Mouse (Mus musculus) heart, postnatal 25 days (tissue): Measurements from ENCODE around the gene Lrtm2. TPM values are rescaled to one million over a fixed set of nuclear protein-coding genes. Genes with fewer than 3 reads are reported as not detected.

ENCODE experiments used
- DNase-seq: peaks from one replicate; pipeline ENCODE4 v3.0.0; 2022; ENCODE audit warnings: low spot score
- intact Hi-C: fragments of 180-260 bp; cut with DNase I; formaldehyde crosslinking; loops from one replicate; pipeline ENCODE4 v1.15.1; 2025
- total RNA-seq, 2 experiments: library from RNA; stranded (reverse); gene quantifications; 2 replicates each; pipeline ENCODE4 v1.2.3; 2021

Lrtm2 gene
- total RNA-seq, 2 experiments from 2014 or later, result 0.10 to 0.28 TPM

DNA sequence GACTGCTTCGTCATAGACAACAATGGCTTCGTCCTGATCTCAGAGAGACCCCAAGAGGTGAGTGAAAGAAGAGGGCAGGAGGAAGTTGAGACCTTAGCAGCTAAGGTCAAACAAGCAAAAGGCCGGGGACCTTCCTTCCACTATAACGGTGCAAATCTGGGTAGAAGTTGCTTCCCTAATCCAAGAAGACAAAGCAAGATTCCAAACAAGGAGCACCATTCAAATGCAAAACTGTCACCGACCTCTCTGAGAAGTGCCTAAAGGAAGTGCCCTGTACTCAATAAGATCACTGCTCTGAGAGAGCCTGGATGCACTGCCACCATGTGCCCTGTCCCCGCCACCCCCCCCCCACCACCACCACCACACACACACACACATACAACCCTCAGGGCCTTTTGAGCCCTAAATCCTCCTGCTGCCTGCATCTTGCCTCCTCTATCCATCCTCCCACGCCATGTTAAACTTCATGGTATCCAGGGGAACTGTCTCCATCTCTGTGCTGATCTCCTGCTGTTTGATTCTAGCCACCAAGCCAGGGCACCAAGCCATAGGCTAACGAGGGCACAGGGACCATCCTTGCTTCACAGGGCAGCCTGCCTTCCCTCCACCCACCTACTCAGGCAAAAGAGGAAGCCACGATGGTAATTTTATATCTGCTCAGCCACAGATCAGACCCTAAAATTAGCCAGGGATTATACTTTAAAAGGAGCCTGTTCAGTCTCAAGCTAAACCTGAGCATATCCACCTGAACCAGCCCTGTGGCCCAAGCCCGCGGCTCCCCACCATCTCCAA is 7.8 kb upstream of the Lrtm2 start:
- DNase-seq, result no peak
- intact Hi-C loops, result no loop called here

DNA sequence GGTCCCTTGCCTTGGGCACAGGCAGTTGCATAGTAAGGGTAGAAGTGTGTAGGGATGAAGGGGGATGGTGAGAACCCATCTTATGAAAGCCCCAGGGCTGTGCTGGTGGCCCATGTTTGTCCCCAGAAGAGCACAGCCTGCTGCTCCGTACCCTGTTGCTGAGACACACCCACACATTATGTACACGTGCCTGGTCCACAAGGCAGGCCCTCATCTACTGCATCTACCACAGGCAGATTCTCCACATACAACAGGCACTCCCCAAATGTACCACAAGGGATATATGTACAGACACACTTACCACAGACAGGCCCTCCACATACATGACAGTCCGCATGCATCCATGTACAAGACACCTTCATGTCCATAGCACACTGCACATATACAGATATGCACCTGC is 6.7 kb upstream of the Lrtm2 start:
- intact Hi-C loops, result no loop called here
- no peak for DNase-seq

DNA sequence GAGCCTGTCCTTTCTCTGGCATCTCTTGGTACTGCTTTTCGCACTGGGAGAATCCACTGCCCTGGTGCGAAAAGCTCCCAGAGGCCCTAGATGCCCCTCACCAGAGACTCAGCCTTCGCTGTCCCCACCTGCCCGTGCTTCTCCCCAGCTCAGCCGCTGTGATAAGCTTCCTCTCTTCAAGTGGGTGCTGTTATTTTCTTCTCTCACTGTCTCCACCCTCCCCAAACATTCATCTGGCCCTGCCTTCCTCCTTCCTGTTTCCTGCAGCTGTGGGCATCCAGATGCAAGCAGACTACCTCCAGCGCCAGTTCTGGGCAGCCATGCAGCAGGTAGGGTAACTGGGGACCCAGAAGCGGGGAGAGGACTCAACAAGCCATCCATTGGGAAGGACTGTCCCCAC is 5.6 kb upstream of the Lrtm2 start:
- DNase-seq, result no peak
- intact Hi-C loops, result no loop called here

DNA sequence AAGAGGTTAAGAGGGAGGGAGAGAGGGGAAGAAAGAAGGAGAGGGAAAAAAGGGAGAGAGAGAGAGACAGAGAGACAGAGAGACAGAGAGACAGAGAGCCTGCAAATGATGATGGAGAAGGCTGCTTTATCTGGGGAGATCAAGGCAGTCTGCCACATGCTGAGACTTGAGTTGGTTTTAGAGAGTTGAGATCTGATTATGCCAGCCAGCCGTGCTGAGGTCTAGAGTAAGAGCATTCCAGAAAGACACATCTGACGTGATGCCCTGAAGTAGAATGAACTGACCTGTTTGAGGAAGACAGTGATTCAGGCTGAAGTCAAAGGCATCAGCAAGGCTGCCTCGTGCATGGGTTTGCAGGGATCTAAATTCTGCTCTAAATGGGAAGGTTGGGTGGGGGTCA is 3.3 kb upstream of the Lrtm2 start:
- DNase-seq, result no peak
- intact Hi-C loops, result no loop called here

DNA sequence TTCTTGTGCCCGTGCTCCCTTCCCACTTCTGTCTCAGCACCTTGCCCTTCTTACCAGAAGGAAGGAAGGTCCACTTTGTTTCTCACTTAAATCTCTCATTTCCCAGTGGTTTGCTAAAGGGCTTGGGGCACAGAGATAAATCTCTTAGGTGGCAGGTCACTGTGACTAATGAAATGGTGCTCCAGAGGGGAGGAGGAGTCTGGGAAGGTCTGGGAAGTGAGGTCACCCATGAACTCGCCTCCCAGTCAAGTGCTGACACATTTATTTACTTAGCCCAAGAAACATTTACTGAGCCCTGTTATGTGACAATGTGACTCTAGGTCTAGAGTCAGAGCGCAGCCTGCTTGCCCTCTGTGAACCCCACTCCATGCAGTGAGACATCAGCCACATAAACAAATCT is 2.6 kb upstream of the Lrtm2 start:
- intact Hi-C loops, result no loop called here
- no peak for DNase-seq

DNA sequence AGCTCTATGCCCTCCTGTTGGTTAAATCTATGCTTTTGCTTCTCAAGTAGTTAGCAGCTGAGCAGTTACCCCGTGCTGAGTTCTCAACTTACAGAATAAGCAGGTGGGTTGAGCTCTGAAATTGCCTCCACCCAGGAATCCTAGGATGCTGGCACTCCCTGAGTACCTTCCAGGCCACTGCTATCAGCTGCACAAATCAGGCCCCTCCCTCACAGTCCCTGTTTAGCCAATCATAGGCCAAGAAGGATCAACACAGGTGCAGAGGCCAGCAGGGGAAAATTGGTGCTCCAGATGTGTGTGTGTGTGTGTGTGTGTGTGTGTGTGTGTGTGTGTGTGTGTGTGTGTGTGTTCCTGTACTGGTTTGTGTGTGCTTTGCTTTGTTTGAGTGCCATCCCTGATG is 1.5 kb upstream of the Lrtm2 start:
- intact Hi-C loops, result no loop called here
- DNase-seq, result no peak

DNA sequence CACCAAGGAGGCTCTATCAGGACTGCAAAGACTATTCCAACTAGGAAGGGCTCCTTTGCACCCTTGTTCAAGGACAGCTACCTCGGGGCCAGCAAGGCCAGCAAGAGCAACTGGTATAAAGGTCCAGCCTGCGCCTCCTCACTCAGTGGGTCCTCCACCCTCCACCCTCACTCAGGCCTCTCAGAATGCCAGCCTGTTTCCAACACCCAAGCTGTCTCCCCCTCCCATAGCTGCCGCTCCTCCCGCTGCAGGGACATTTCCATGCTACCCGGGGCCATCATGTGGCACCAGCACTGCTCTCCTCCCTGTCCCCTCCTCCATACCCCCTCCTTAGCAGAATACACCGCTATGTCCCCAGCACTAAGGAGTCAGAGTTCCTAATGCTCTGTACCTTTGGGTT is 630 bp downstream of the Lrtm2 start:
- intact Hi-C loops, result no loop called here
- DNase-seq, result no peak

DNA sequence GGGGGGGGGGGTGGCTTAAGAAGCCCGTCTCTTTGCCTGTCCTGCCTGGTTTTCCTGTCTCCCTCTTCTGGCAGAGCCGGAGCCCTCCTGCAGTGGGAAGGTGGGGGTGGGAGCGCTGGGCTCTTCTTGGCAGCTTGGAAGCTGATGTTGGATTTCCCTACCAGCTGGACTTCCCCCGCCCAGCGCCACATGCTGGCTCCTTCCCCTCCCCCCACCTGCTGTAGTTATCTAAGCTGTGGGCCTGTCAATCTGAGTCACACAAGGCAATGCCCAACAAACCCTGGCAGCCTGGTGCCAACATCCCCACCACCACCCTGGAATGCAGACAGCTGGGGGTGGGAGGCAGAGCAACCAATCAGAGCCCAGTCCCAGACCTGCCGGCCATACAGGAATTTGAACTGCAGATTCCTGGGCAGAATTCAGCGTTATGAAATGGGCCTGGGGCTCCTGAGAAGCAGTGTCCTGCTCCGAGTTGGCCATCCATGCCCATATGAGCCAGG is 1.3 kb downstream of the Lrtm2 start:
- intact Hi-C loops, result no loop called here
- DNase-seq, result no peak

DNA sequence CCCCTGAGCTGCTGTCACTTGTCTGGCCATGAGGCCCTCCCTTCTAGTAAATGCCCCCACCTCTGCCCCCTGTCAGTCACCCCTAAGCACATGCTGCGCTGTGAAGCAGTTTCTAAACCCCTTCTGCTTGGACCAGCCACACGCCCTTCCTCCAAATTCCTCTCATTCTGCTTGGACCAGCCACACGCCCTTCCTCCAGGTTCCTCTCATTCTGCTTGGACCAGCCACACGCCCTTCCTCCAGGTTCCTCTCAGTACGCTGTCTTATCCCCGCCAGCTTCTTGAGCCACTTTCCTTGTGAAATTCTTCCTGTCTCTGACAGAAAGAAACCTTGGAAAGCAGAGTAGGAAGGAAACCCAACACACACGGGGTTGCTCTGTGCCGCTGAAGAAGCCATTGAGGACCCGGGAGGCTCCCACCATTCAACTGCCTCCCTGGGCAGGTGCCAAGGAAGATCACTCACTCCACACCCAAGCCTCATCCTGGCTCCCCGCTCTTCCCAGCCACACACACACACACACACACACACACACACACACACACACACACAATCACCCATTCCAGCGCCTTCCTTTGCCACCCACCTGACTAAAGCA is 1.9 kb downstream of the Lrtm2 start:
- intact Hi-C loops, result no loop called here
- no peak for DNase-seq

DNA sequence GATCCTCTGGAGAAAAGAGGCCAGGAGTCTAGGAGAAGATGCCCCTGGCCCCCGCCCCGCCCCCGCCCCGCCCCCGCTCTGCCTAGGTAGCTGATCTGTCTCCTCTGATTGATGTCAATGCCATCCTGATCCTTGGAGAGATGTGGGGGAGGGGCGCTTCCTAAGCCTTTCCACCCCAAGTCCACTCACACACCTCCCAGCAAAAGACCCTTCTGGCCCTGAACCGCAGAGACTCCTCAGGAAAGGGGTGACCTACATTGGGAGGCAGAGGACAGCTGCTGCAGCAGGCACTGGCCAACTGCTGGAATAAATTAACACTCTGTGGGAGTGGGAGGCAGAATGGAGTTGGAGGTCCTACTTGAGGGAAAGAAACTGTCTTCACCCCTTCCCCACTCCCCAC is 4.0 kb downstream of the Lrtm2 start:
- no peak for DNase-seq
- intact Hi-C loops, result no loop called here

DNA sequence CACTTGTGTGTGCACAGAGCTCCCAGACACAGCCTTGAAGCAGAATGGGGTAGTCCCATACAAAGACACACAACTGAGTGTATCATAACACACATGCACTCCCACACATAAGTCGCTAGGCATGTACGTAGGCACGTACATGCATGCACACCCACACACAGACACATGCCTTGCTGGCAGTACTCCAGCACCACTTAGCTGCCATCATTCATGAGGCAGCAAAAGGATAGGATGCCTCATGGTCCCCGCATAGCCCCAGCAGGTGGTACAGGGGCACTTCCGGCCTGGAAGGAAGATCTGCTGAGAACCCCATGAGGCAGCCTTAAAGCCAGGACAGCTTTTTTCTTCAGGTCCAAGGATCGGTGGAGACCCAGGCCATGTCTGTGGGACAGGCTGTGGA is 4.6 kb downstream of the Lrtm2 start:
- intact Hi-C loops, result no loop called here
- DNase-seq, result no peak

DNA sequence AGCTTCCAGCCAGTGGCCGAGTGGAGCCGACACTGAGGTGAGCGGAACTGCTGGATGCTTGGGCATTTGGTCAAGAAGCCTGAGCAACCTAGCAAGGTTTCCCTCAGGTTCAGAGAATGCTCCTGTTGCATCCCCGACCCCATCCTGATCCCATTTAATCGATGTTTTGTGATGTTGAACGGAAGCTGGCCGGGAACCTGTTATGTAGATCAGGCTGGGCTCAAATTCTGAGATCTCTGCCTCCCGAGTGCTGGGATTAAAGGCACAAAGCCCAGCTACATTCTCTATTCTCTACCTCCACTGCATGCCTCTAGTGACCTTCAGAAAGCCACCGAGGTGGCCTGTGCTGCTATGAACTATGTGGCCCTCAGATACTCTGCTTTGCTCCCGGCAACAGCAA is 5.8 kb downstream of the Lrtm2 start:
- intact Hi-C loops, result no loop called here
- no peak for DNase-seq

DNA sequence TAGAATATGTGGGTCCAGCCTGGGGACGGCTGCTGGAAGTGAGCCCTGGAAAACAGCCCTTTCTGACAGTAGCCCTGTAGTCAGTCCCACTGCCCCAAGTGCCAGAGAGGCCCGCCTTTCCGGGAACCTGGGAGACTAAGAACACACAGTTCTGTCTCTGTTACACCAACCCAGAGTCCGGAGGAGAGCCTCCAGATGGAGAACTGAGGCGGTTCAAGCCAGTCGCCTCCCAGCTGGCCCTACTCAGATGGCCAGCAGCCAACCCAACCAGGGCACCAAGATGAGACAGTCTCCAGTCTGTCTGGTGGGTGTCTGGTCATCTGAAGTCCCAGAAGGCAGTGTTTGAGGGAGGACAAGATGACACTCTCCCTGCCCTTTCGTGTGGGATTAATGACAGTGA is 8.8 kb downstream of the Lrtm2 start:
- DNase-seq, result no peak
- intact Hi-C loops, result no loop called here

DNA sequence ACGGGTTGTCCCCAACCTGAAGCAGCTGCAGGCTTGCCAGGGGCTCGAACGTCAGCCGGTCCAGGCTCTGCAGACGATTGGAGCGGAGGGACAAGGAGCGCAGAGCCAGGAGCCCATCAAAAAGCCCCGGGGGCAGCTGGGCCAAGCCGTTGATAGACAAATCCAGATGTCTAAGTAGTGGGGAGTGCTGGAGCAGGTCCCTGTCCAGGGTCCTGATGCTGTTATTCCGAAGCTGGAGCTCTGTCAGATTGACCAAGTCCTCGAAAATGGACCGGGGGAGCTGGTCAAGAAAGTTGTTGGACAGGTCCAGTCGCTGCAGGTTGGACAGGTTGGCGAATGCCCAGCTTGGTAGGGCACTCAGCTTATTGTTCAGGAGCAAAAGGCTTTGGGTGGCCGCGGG is 10.1 kb downstream of the Lrtm2 start:
- DNase-seq, result no peak
- intact Hi-C loops, result no loop called here

DNA sequence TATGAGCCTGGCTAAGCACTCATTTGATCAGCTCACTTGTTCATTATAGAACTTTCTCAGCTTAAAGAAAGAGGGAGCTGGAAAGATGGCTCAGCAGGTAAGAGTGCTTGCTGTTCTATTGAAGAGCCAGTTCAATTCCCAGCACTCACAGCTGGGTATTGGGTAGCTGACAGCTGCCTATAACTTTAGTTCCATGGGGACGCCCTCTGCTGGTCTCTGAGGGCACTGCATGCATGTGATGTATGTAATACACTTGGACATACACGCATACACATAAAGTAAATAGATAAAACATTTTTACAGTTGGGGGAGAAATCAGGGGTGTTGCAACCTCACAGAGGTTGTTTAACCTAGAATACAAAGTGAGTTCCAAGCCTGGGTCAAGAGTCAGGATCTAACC is 11.2 kb downstream of the Lrtm2 start:
- DNase-seq, result no peak
- intact Hi-C loops, result no loop called here

DNA sequence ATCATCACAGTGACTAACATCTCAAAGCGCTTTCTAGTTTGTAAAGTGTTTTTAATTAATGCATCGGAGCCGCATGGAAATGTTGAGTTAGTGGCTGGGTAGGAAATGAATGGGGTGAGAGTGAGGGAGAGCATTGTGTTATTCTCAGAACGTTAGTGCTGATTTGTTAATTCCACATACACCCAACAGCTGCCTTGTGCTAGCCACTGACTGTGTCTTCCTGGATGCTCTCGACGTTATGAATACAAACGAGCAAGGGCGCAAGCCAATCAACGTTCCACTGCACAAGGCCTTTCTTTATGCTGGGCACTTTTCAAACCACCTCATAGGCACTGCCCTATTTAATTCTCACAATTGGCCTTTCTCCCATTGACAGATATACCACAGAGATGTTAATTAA is 11.8 kb downstream of the Lrtm2 start:
- intact Hi-C loops, result no loop called here
- DNase-seq, result no peak

DNA sequence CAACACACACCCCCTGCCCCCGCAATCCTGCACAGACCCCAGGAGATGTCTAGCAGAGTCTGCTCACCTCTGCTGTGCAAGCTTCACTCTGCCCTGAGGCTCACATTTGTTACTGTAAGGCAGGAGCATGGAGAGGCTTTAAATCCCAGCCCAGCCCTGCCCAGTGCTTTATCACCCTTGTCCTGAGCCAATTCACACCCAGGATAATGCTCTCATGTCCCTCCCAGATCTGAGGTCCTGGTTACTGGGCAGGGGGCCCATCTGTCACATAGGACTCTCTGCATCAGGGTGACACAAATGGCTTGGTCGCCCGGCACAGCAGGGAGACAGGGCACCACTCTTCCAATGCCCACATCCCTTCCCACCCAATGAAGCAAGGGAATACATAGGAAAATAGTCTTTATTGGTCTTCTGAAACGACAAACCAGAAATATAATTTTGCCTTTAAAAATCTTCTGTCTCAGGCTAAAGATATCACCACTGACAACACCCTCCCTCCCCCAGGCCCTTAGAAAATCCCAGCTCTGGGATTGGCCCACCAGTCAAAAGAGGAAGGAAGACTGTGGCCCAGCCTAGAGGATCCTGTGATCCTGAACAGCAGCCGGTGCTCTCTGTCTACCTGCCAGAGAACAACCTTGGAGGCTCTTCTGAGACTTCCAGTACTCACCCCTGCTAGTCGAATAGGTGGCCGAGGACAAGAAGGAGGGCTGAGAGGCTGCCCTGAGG is 15.7 kb downstream of the Lrtm2 start:
- no peak for DNase-seq
- intact Hi-C loops, result no loop called here

DNA sequence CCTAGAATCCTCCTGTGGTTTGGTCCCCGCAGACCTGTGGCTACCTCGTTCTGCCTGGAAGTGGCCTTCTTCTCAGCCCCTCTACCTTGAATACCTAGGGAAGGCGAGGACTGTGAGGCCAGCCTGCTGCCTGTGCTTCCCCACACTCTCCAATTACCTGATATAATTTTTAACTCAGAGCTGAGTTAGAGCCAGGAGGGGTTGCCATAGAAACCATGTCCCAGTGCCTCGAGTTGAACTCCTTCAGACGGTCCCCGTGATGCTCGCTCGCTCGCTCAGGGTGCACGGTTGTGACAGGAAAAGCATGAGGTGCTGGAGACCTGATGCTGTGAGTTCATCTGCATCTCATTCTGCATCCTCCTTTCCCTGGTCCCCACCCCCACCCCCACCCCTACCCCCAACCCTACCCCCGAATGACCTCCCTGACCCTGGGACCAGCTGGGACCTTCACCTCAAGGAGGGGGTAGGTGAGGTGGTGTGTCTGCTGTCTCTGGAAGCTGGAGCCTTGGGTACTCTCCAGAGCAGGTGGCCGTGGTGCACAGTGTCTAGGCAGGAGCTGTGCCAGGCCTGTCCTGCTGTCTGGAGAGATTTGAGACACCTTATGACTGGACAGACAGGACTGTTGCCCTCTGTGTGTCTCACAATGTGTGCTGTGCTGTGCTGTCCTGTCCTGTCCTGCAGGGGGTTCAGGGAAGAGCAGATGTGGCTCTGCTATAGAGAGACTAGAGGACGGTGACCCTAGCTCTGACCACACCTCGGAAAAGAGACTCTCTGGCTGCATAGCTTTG is 16.8 kb downstream of the Lrtm2 start:
- intact Hi-C loops, result no loop called here
- DNase-seq, result no peak

DNA sequence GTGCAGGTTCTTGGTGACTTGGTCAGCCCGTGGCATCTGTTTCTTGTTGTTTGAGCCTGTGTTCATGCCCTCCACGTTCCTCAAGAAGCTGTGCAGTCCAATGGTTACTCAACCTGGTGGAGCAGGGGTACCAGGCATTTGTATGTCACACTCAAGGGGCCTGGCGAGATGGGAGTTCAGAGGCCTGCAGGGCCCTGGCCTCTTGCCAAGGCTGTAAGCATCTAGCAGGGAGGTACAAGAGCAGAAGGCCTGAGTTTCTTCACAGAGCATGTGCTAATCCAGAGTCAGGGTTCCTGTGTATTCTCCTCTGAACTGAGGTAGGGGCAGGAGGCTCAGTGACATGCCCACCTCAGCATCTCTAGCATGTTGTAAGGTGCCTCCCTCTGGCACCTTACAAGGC is 17.5 kb downstream of the Lrtm2 start:
- intact Hi-C loops, result no loop called here
- no peak for DNase-seq

DNA sequence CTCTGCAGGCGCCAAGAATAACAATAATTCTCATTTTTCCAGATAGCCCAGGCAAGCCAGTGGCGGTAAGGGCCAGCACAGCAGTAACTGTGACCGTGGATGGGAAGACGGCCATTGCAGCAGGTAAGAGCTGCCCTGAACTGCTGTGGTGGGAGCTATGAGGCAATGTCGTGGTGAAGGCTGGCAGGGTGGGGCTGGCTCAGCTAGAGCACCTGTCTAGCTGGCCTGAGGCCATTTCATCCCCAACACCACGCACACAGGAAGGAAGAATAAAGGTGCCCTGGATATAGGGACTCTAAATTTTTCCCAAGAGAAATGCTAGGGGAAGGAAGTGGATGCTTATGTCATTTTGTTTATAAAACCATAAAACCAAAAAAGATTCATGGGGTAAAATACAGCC is 18.2 kb downstream of the Lrtm2 start:
- DNase-seq, result no peak
- intact Hi-C loops, result no loop called here

DNA sequence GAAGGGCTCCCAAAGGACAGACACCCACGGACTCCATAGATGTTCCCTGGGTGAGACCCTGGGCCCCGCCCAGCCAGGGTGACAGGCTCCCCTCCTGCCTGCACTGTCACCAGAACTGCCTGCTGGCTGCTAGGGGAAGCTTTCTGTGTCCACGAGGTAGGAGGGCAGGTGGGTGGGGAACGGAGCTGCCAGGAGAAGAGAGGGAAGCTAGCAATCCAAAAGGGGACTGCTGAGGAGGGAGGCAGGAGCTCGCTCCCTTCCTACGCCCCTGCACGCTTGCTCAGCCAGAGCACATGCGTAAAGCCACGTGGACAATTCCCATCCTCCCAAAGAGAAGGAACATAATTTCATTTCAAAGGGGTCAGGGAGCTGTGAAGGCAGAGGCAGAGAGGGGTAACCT is 20.4 kb downstream of the Lrtm2 start:
- intact Hi-C loops, result no loop called here
- no peak for DNase-seq
